Mouse (Mus musculus): ENCODE results near the gene Gm20388. TPM values are rescaled to one million over a fixed set of nuclear protein-coding genes. Genes with fewer than 3 reads are reported as not detected.

The Gm20388 gene
- total RNA-seq, 2 experiments from 2014 or later: 5.8 TPM; not detected in 1

DNA sequence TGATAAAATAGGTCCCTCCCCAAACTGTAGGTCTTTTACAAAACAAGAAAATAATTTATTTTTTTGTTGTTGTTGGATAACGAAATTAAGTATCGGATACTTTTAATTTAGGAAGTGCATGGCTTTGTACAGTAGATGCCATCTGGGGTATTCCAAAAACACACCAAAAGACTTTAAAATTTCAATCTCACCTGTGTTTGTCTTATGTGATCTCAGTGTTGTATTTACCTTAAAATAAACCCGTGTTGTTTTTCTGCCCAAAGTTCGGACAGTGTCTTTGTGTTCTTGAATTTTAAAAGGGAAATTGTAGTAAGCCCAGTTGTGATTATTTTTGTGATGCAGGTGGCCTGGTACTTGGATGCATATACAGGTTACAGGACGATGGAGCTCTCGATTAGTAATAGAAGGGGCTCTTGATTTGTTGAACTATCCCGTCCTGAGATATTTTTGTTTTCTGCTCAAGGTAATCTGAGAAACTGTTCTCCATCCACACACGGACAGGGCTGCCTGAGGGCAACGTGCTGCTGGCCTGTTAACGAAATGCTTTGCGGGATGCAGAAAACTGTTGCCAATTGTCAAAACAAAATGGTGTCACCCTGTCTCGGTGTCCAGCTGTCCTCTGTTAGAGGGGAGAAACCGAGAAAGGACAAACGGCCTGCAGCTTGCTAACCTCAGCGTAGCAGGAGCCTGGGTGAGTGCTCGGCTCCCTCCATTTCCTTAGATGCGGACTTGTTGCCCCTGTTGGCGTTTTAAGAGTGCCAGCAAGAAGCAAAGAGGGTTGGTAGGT lies 1208.2 kb downstream of the Gm20388 start:
- no peak for DNase-seq

DNA sequence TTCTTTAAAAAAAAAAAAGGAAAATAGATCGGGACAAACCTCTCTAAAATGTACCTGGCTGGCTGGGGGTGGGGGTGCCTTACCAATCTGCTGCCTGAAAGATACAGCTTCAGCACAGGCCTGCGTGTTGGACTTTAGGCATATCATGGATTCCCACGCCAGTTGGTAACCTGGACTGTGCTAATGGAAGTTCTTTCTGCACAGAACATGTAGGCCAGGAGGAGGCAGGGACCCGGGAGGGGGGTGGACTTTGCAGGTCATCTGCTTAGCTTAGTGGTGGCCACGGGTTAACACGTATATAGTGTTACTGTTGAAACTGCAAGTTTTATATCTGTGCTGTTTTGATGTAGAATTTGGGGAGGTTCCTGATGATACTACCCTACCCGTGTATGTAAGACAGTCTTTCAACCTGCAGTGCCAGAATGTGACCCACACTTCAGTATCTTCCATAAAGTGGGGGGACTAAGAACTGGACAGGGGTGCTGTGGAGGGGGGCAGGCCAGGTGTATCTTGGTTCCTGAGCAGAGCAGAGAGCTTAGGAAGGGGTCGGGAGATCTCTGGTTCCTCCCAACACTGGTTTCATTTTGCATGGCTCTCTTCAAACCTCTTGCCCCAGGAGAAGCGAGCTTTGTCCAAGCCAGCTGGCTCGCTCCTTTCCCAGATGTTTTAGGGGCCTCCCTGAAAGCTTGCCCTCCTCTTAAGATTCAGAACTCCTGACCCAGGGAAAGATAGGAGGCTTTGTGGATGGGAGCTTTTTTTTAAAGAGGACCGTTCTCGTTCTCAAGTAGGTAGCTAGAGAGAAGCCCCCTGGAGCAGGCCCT lies 1209.2 kb downstream of the Gm20388 start:
- DNase-seq: no peak

- no peak for DNase-seq
These were observed 1210.1 kb downstream of the Gm20388 start for GRCm38 (mm10) chr8:121120456-121121419.

DNA sequence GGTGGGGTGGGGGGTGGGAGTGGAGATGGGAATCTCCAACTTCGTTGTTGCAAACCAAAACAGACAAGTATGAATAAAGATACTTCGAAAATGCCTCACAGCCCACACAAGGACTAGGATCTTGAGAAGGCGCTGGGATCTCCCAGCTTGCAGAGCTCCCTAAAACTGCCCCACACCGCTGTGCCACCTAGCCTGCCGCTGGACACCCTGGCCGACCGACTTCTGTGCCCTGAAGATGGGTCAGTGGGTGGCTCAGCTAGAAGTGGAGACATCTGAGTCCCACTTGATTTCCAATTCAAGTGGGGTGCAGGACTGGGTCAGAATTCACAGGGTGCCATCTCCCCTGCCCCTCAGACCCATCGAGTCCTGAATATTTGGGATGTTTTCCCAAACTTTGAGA lies 1211.1 kb downstream of the Gm20388 start:
- no peak for DNase-seq

DNA sequence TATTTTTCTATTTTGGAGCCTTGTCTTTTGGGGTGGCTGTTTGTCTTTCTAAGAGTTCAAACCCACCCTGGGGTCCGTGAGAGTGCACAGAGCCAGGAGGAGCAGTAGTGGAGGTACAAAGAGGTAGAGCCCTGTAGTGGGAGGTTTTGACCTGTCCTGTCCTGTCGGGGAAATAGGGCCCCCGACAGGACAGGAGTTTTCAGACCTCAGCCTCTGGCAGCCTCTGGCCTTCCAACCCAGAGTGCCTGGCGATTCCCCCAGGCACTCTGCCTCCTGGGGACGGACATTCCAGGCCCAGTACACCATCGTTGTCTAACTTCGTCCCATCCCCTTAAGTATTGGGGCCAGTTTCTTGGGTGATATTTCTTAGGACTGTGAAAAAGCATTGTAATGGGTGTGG lies 1211.7 kb downstream of the Gm20388 start:
- DNase-seq: no peak

DNA sequence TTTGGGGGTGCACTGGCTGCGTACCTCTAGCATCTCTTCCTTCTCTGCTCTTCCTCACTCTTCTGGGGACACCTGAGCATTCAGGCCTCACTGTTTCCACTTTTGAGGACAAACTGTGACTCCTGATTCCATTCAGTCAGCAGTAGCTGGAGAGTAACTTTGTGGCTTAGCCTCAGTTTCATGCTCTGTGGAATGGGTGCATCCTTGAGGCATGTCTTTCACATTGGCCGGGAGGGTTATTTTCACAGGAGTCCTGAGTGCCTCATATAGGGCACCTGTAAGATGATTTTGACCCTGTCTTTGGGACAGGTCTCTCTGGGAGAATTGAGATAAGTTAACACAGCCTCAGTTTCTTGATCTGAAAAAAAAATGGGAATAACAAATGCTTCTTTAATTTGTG lies 1212.5 kb downstream of the Gm20388 start:
- no peak for DNase-seq

DNA sequence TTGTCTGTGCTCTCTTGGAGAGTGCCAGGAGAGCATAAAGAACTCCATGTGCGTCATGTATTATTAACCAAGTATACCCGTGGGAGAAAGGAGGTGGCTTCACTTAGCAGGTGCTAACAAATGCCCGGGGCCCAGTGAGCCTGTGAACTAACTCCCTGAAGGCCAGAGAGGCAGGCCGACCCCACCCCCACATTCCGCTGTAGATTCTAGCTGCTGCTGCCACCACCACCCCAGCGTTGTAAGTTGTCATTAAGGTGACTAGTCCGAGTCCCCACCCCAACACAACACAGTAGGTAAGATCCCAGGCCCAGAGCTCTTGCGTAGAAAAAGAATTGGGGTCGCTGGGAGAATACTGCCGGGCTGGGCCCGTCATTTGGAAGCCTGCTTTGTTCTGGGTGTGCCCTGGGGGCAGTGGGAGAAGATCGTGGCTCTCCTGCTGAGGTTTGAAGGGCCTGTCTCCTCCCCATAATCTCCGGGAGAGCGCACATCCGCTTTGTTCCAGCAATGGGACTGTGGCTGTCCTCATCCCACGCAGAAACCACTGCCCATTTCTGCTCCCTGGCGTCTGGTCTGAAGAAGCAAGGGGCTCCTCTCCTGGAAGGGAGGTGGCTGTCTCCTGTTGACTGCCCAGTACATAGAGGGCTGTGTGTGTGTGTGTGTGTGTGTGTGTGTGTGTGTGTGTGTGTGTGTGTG lies 1214.1 kb downstream of the Gm20388 start:
- peak; percentile 60 for DNase-seq

DNA sequence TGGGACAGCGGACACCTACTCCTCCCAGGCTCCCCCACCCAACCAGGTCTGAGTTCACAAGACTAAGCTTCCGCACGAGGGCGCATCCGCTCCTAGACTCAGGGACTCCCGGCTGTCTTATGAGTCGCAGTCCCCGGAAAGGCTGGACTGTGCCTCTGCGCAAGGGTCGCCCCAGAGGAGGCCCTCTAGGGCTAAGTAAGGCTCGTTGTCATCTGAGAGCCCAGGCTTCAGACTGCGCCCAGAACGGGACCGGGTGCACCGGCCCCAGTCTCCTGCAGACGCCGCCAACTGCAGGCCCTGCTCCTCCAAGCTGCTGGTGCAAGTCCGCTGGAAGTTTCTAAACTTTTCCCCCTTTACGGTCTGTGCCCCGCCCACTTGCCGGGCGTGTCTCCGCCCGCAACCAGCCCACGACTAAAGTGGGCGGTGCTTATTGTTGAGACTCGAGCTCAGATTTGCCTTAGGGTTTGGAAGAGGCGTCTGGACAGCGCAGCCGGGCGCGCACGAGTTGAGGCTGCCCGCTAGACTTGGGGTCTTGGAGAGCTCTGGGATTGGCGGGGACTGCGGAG lies 1214.8 kb downstream of the Gm20388 start:
- DNase-seq: peak; percentile 83

GRCm38 (mm10) chr8:121126191-121126590 lies 1215.5 kb downstream of the Gm20388 start:
- no peak for DNase-seq

- no peak for DNase-seq
These were observed 1216.1 kb downstream of the Gm20388 start for GRCm38 (mm10) chr8:121126694-121127093.

DNA sequence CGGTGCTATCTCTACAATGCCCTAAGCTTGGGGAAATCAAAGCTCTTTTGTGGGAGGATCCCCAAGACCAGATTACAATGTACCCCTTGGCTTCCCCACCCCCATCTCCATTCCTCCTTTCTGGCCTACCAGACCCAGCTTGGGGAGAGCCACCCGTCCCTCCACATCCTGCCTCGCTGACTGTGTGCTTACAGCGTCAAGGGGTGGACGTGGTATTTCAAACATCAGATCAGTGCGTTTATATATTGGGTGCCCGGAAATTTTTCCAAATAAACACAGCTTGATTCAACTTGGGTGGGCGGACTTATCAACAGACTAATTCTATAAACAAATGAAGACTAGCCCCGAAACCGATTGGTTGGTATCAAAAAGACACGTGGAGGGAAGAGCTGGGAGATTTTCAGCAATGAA lies 1216.7 kb downstream of the Gm20388 start:
- no peak for DNase-seq

- DNase-seq: no peak
These were observed 1217.2 kb downstream of the Gm20388 start, which contains the start of gene Foxl1 for GRCm38 (mm10) chr8:121127756-121128375. Gene Foxl1 (plus strand): TSS chr8:121127940.

- peak; percentile 35 for DNase-seq
These were observed 1218.1 kb downstream of the Gm20388 start for GRCm38 (mm10) chr8:121128531-121129264.

GRCm38 (mm10) chr8:121129265-121129940 lies 1218.8 kb downstream of the Gm20388 start:
- DNase-seq: no peak

GRCm38 (mm10) chr8:121130522-121130921 lies 1219.9 kb downstream of the Gm20388 start:
- peak; percentile 62 for DNase-seq

DNA sequence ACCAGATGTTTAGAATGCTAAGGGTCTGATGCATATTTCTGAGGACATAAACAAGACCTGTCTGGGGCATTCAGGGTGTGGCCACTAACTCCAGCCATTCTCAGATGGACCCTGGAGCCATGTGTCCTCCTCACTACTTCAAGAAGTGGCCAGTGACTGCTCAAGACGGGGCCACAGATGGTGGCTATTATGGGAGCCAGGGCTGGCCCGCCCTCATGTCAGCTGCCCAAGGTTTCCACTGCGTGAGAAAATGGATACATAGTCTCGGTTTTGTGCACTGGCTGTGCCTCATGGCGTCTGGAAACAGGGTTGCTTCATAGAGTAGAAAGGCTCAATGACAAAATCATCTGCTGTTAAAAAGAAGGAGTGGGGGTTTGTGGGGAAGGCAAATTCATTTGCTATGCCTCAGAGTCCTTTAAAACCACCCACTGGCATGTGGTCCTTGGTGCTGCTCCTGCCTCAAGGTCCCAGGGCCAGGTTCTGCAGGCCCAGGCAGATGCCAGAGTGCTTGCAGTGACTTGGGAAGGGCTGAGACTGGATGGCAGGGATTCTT lies 1222.4 kb downstream of the Gm20388 start:
- no peak for DNase-seq

GRCm38 (mm10) chr8:121134102-121134501 lies 1223.5 kb downstream of the Gm20388 start:
- DNase-seq: no peak

DNA sequence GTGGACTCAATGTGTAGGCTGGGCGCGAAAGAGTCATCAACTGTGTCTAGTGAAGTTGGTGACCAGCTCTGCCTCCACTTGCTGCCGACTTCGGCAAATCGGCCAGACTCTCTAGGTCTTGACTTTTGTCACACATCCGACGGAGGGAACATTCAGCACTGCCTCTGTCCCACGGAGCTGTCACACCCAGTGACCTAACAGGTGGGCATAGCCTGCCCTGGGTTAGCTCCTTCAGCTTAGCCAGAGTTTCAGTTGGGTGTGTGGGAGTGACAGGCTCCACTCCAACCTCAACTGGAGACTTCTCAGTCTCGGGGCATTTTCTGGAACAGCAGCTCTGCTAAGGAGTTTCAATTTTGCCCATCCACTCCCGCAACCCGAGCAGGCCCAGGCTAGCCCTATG lies 1223.9 kb downstream of the Gm20388 start:
- DNase-seq: no peak

DNA sequence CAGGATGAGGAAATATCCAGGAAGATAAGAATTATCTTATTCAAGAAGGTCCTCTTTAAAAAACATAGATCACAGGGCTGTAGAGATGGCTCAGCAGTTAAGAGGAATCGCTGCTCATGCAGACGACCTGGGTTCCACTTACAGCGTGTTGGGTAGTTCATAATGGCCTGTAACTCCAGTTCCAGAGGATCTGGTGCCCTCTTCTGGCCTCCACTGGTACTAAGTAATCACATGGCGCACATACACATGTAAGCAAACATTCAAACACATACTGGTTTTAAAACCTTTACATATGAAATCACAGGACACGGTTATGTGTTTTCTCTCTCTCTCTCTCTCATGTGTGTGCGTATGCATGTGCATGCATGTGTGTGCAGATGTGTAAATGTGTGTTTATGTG lies 1226.2 kb downstream of the Gm20388 start:
- no peak for DNase-seq

Data from heart, postnatal 4 days (tissue).